Mouse (Mus musculus): ENCODE results near the gene Lrrc10b. TPM values are rescaled to one million over a fixed set of nuclear protein-coding genes. Genes with fewer than 3 reads are reported as not detected.

The Lrrc10b gene
- polyA plus RNA-seq, 2 experiments: 0.84 to 0.88 TPM

DNA sequence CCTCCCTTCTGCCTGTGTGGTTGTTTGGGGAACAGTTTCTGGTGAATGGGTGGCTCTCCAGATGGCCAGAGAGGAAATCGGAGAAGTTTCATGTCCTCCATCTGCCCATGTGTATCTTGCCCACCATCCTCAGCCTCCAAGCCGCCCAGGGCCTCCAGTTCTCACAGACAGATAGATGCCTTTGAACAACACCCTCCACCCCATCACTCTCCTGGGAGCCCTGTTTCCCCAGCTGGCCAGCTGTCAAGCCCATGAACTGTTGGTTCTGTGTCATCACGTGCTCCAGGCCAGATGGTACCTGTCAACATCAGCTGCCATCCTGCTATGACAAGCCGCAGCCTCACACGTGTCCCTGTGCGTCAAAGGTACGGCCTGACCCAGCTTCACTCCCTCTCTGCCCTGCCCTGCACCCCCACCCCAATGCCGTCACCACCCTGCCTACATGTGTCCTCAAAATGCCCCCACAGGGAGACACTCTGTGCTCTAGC, 11.9 kb upstream of the Lrrc10b start:
- H3K4me3 ChIP-seq (replicated peaks; ENCODE audit: low read length): no peak overlapping the region
- no peak overlapping the region for H3K9ac ChIP-seq (ENCODE audit: low read depth, low read length, severe bottlenecking)
- DNase-seq (ENCODE audit: low spot score) (no peak), ATAC-seq (ENCODE audit: low FRiP score, low read depth) (peak; percentile 47; the same call in 1 of the 2 replicates)
- H3K27ac ChIP-seq (replicated peaks; ENCODE audit: low read depth, low read length): no peak overlapping the region
- no peaks in the 10 kb centered on the region for H3K4me1 ChIP-seq (ENCODE audit: control insufficient read depth, insufficient read depth, low read length)
- no peaks in the 10 kb centered on the region for H3K9me3 ChIP-seq (ENCODE audit: control insufficient read depth, low read length)
- H3K36me3 ChIP-seq (ENCODE audit: control insufficient read depth, insufficient read depth, low read length): no peaks in the 10 kb centered on the region
- 52% methylated on average over 8 of the region's 8 CpGs for WGBS
- no peaks in the 10 kb centered on the region for H3K27me3 ChIP-seq (ENCODE audit: control insufficient read depth, insufficient read depth, low read length)
- H3K4me2 ChIP-seq (replicated peaks; ENCODE audit: low read depth, low read length, severe bottlenecking): no peak overlapping the region
- TF ChIP-seq POLR2A (IDR thresholded peaks at IDR 0.05; ENCODE audit: borderline replicate concordance, extremely low read depth, insufficient read depth, insufficient read length): no peak

GRCm38 (mm10) chr19:10464427-10464826, 7.2 kb upstream of the Lrrc10b start:
- peaks cover 19% of the 10 kb centered on the region for H3K27me3 ChIP-seq (ENCODE audit: control insufficient read depth, insufficient read depth, low read length)
- WGBS: 32% methylated on average over 4 of the region's 4 CpGs
- no peak overlapping the region for H3K4me2 ChIP-seq (replicated peaks; ENCODE audit: low read depth, low read length, severe bottlenecking)
- no peak for ATAC-seq (ENCODE audit: low FRiP score, low read depth)
- TF ChIP-seq POLR2A (IDR thresholded peaks at IDR 0.05; ENCODE audit: borderline replicate concordance, extremely low read depth, insufficient read depth, insufficient read length): no peak
- no peak for DNase-seq (ENCODE audit: low spot score)
- H3K36me3 ChIP-seq (ENCODE audit: control insufficient read depth, insufficient read depth, low read length): no peaks in the 10 kb centered on the region
- H3K9me3 ChIP-seq (ENCODE audit: control insufficient read depth, low read length): no peaks in the 10 kb centered on the region
- H3K4me1 ChIP-seq (ENCODE audit: control insufficient read depth, insufficient read depth, low read length): no peaks in the 10 kb centered on the region
- no peak overlapping the region for H3K27ac ChIP-seq (replicated peaks; ENCODE audit: low read depth, low read length)
- H3K9ac ChIP-seq (ENCODE audit: low read depth, low read length, severe bottlenecking): no peak overlapping the region
- no peak overlapping the region for H3K4me3 ChIP-seq (replicated peaks; ENCODE audit: low read length)

- Histone ChIP-seq H3K27ac (replicated peaks; ENCODE audit: low read depth, low read length) (no peak overlapping the region), H3K27me3 (ENCODE audit: control insufficient read depth, insufficient read depth, low read length) (peaks cover 45% of the 10 kb centered on the region), H3K9ac (ENCODE audit: low read depth, low read length, severe bottlenecking) (no peak overlapping the region), H3K4me2 (replicated peaks; ENCODE audit: low read depth, low read length, severe bottlenecking) (no peak overlapping the region), H3K4me3 (replicated peaks; ENCODE audit: low read length) (no peak overlapping the region), H3K36me3 (ENCODE audit: control insufficient read depth, insufficient read depth, low read length) (no peaks in the 10 kb centered on the region), H3K4me1 (ENCODE audit: control insufficient read depth, insufficient read depth, low read length) (peaks cover 11% of the 10 kb centered on the region), H3K9me3 (ENCODE audit: control insufficient read depth, low read length) (no peaks in the 10 kb centered on the region)
- WGBS: 42% methylated on average over 6 of the region's 7 CpGs
- no peak for TF ChIP-seq POLR2A (IDR thresholded peaks at IDR 0.05; ENCODE audit: borderline replicate concordance, extremely low read depth, insufficient read depth, insufficient read length)
- DNase-seq (ENCODE audit: low spot score) (no peak), ATAC-seq (ENCODE audit: low FRiP score, low read depth) (no peak)
Observed at GRCm38 (mm10) chr19:10461584-10461983, 4.3 kb upstream of the Lrrc10b start.

GRCm38 (mm10) chr19:10459907-10460306, 2.6 kb upstream of the Lrrc10b start:
- H3K27ac ChIP-seq (replicated peaks; ENCODE audit: low read depth, low read length): no peak overlapping the region
- H3K4me2 ChIP-seq (replicated peaks; ENCODE audit: low read depth, low read length, severe bottlenecking): no peak overlapping the region
- DNase-seq (ENCODE audit: low spot score) (no peak), ATAC-seq (ENCODE audit: low FRiP score, low read depth) (no peak)
- no peaks in the 10 kb centered on the region for H3K36me3 ChIP-seq (ENCODE audit: control insufficient read depth, insufficient read depth, low read length)
- peaks cover 60% of the 10 kb centered on the region for H3K27me3 ChIP-seq (ENCODE audit: control insufficient read depth, insufficient read depth, low read length)
- WGBS: 45% methylated on average over 11 of the region's 11 CpGs
- no peak for TF ChIP-seq POLR2A (IDR thresholded peaks at IDR 0.05; ENCODE audit: borderline replicate concordance, extremely low read depth, insufficient read depth, insufficient read length)
- H3K4me1 ChIP-seq (ENCODE audit: control insufficient read depth, insufficient read depth, low read length): peaks cover 16% of the 10 kb centered on the region
- no peak overlapping the region for H3K4me3 ChIP-seq (replicated peaks; ENCODE audit: low read length)
- no peak overlapping the region for H3K9ac ChIP-seq (ENCODE audit: low read depth, low read length, severe bottlenecking)
- no peaks in the 10 kb centered on the region for H3K9me3 ChIP-seq (ENCODE audit: control insufficient read depth, low read length)

- no peaks in the 10 kb centered on the region for H3K36me3 ChIP-seq (ENCODE audit: control insufficient read depth, insufficient read depth, low read length)
- peak; percentile 41 for DNase-seq (ENCODE audit: low spot score)
- no peak overlapping the region for H3K9ac ChIP-seq (ENCODE audit: low read depth, low read length, severe bottlenecking)
- no peak overlapping the region for H3K27ac ChIP-seq (replicated peaks; ENCODE audit: low read depth, low read length)
- peaks cover 16% of the 10 kb centered on the region for H3K4me1 ChIP-seq (ENCODE audit: control insufficient read depth, insufficient read depth, low read length)
- WGBS: 23% methylated on average over 8 of the region's 8 CpGs
- no peaks in the 10 kb centered on the region for H3K9me3 ChIP-seq (ENCODE audit: control insufficient read depth, low read length)
- peak overlapping the region; percentile 92 for H3K4me2 ChIP-seq (replicated peaks; ENCODE audit: low read depth, low read length, severe bottlenecking)
- peaks cover 67% of the 10 kb centered on the region for H3K27me3 ChIP-seq (ENCODE audit: control insufficient read depth, insufficient read depth, low read length)
- TF ChIP-seq POLR2A (IDR thresholded peaks at IDR 0.05; ENCODE audit: borderline replicate concordance, extremely low read depth, insufficient read depth, insufficient read length): no peak
- no peak for ATAC-seq (ENCODE audit: low FRiP score, low read depth)
- H3K4me3 ChIP-seq (replicated peaks; ENCODE audit: low read length): peak overlapping the region; percentile 51
Observed at GRCm38 (mm10) chr19:10458096-10458495, 823 bp upstream of the Lrrc10b start.

DNA sequence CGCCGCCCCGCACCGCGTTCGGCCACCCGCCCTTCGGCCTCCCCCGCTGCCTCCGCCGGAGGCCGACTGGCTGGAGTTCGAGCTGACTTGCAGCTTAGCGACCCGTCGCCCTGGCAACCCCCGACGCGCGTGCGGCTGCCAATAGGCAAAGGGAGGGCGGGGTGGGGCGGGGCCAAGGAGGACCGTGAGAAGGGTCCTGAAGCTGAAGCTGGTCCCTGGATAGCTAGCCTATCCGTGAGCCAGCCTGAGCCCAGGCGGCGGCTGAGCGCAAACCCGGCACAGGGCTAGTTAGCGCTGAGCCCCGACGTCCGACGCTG, 169 bp upstream of the Lrrc10b start:
- Histone ChIP-seq H3K27ac (replicated peaks; ENCODE audit: low read depth, low read length) (no peak overlapping the region), H3K9ac (ENCODE audit: low read depth, low read length, severe bottlenecking) (peak overlapping the region; percentile 45), H3K4me3 (replicated peaks; ENCODE audit: low read length) (peak overlapping the region; percentile 51), H3K36me3 (ENCODE audit: control insufficient read depth, insufficient read depth, low read length) (no peaks in the 10 kb centered on the region), H3K9me3 (ENCODE audit: control insufficient read depth, low read length) (no peaks in the 10 kb centered on the region), H3K4me1 (ENCODE audit: control insufficient read depth, insufficient read depth, low read length) (peaks cover 16% of the 10 kb centered on the region), H3K4me2 (replicated peaks; ENCODE audit: low read depth, low read length, severe bottlenecking) (peak overlapping the region; percentile 92), H3K27me3 (ENCODE audit: control insufficient read depth, insufficient read depth, low read length) (peaks cover 66% of the 10 kb centered on the region)
- under 1% methylated on average over 22 of the region's 34 CpGs for WGBS
- DNase-seq (ENCODE audit: low spot score) (peak; percentile 84), ATAC-seq (ENCODE audit: low FRiP score, low read depth) (peak; percentile 86)
- 0 out of 2 replicates have a peak, but pooled peaks have one; percentile 12 for TF ChIP-seq POLR2A (IDR thresholded peaks at IDR 0.05; ENCODE audit: borderline replicate concordance, extremely low read depth, insufficient read depth, insufficient read length)
